Mouse (Mus musculus) heart, embryonic 14.5 days (tissue): ENCODE measurements around the gene Fam155a. TPM values are rescaled to one million over a fixed set of nuclear protein-coding genes. Genes with fewer than 3 reads are reported as not detected.

Source experiments
- ATAC-seq: fragments of 200-750 bp; cut with Nextera tagmentation; 2 replicates; pipeline ENCODE4 v1.8.0; 2017; ENCODE audit warnings: low read depth, moderate TSS enrichment; ENCODE audit not compliant: insufficient number of reproducible peaks, insufficient read depth, low FRiP score
- H3K27ac ChIP-seq, 2 experiments: fragments of 200-500 bp in 1 of 2; fragments of 300-500 bp in 1 of 2; sonication (generic) in 1 of 2; replicated peaks in 1 of 2; 2 replicates each; pipeline ENCODE4 v1.5.1; 2012 to 2014; ENCODE audit warnings: low read depth in 2 of 2, low read length in 2 of 2, control low read depth in 1 of 2, mild to moderate bottlenecking in 1 of 2, mixed read lengths in 1 of 2; ENCODE audit not compliant: control insufficient read depth in 1 of 2, insufficient read depth in 1 of 2
- H3K27me3 ChIP-seq: fragments of 300-500 bp; sonication (generic); 2 replicates; pipeline ENCODE4 v1.6.1; 2014; ENCODE audit warnings: mild to moderate bottlenecking, low read length, control low read depth; ENCODE audit not compliant: control insufficient read depth, insufficient read depth
- H3K36me3 ChIP-seq: fragments of 300-500 bp; sonication (generic); 2 replicates; pipeline ENCODE4 v1.6.1; 2014; ENCODE audit warnings: mild to moderate bottlenecking, control low read depth, low read length, mixed read lengths; ENCODE audit not compliant: control insufficient read depth, insufficient read depth
- H3K4me1 ChIP-seq, 2 experiments: fragments of 200-500 bp in 1 of 2; fragments of 300-500 bp in 1 of 2; sonication (generic) in 1 of 2; 2 replicates each; pipeline ENCODE4 v1.6.1; 2012 to 2014; ENCODE audit warnings: low read length in 2 of 2, control low read depth in 1 of 2, mixed read lengths in 1 of 2; ENCODE audit not compliant: control insufficient read depth in 2 of 2, insufficient read depth in 2 of 2
- H3K4me2 ChIP-seq: fragments of 300-500 bp; sonication (generic); 2 replicates; pipeline ENCODE4 v1.6.1; 2014; ENCODE audit warnings: mild to moderate bottlenecking, low read length
- H3K4me3 ChIP-seq, 2 experiments: fragments of 200-500 bp in 1 of 2; fragments of 300-500 bp in 1 of 2; sonication (generic) in 1 of 2; 2 replicates each; pipeline ENCODE4 v1.5.1; 2012 to 2014; ENCODE audit warnings: low read length in 2 of 2, mild to moderate bottlenecking in 2 of 2, control low read depth in 1 of 2, low read depth in 1 of 2, moderate library complexity in 1 of 2; ENCODE audit not compliant: control insufficient read depth in 1 of 2, insufficient read depth in 1 of 2
- H3K9ac ChIP-seq: fragments of 300-500 bp; sonication (generic); 2 replicates; pipeline ENCODE4 v1.6.1; 2014; ENCODE audit warnings: mild to moderate bottlenecking, low read length
- H3K9me3 ChIP-seq: fragments of 300-500 bp; sonication (generic); 2 replicates; pipeline ENCODE4 v1.6.1; 2016; ENCODE audit warnings: low read length, control low read depth; ENCODE audit not compliant: control insufficient read depth
- WGBS: fragments of 180-500 bp; shearing (Covaris S2); extraction: QIAGEN DNeasy Blood & Tissue Kit; methylation state at CpG from one replicate; pipeline ENCODE4 v1.1.7; 2014; 5-methylcytosine and 5-hydroxymethylcytosine counted together
- polyA plus RNA-seq: library from polyadenylated mRNA; unstranded; fragments of >200 nt; fragmentation: Nextera tagmentation; extraction: Ambion mirVana; gene quantifications from 2 replicates; pipeline ENCODE4 v1.2.1, GENCODE M21; 2014

The Fam155a gene
- polyA plus RNA-seq, 1 experiment from 2014 or later: 0.16 TPM

- Histone ChIP-seq H3K9me3 (no peaks in the 10 kb centered on the region), H3K4me2 (no peak overlapping the region), H3K4me3 (no peak overlapping the region), H3K36me3 (no peaks in the 10 kb centered on the region), H3K27me3 (no peaks in the 10 kb centered on the region), H3K4me1 (no peaks in the 10 kb centered on the region), H3K9ac (no peak overlapping the region), H3K27ac (no peak overlapping the region)
- ATAC-seq: no peak
- 74% methylated on average over 5 of the region's 5 CpGs for WGBS
Observed at GRCm38 (mm10) chr8:9453742-9454141, 317.2 kb downstream of the Fam155a start.

DNA sequence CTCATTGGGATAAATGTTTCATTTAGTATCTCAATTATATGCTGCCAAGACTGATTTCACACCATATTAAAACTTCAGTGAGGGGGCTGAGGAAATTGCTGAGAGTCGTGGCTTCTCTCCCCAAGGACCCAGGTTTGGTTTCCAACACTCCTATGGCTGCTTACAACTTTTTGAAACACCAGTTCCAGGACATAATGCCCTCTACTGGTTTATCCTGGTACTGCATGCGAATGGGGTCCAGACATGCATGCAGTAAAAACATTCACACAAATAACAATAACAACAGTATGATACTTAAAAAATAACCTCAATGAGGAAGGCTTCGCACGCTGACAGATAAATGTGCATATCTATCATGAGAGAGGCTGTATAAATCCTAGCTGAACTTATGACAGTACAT, 319.4 kb downstream of the Fam155a start:
- Histone ChIP-seq H3K4me1 (no peaks in the 10 kb centered on the region), H3K9me3 (no peaks in the 10 kb centered on the region), H3K27ac (no peak overlapping the region), H3K27me3 (no peaks in the 10 kb centered on the region), H3K4me3 (no peak overlapping the region), H3K4me2 (no peak overlapping the region), H3K9ac (no peak overlapping the region), H3K36me3 (no peaks in the 10 kb centered on the region)
- WGBS: 58% methylated on average over 4 of the region's 4 CpGs
- ATAC-seq: no peak

GRCm38 (mm10) chr8:9448613-9449012, 322.3 kb downstream of the Fam155a start:
- no peak for ATAC-seq
- Histone ChIP-seq H3K27ac (no peak overlapping the region), H3K36me3 (no peaks in the 10 kb centered on the region), H3K4me3 (no peak overlapping the region), H3K9me3 (no peaks in the 10 kb centered on the region), H3K27me3 (no peaks in the 10 kb centered on the region), H3K9ac (no peak overlapping the region), H3K4me2 (no peak overlapping the region), H3K4me1 (no peaks in the 10 kb centered on the region)
- 38% methylated on average over 7 of the region's 7 CpGs for WGBS

- H3K27ac ChIP-seq: no peak overlapping the region
- no peaks in the 10 kb centered on the region; the same call in 1 of the 2 replicates for H3K27me3 ChIP-seq
- no peak overlapping the region for H3K4me2 ChIP-seq
- ATAC-seq: no peak
- no peaks in the 10 kb centered on the region for H3K9me3 ChIP-seq
- 78% methylated on average over 4 of the region's 4 CpGs for WGBS
- H3K9ac ChIP-seq: no peak overlapping the region
- no peaks in the 10 kb centered on the region for H3K36me3 ChIP-seq
- H3K4me3 ChIP-seq: no peak overlapping the region
- no peaks in the 10 kb centered on the region for H3K4me1 ChIP-seq
Observed at GRCm38 (mm10) chr8:9437822-9438221, 333.1 kb downstream of the Fam155a start.

DNA sequence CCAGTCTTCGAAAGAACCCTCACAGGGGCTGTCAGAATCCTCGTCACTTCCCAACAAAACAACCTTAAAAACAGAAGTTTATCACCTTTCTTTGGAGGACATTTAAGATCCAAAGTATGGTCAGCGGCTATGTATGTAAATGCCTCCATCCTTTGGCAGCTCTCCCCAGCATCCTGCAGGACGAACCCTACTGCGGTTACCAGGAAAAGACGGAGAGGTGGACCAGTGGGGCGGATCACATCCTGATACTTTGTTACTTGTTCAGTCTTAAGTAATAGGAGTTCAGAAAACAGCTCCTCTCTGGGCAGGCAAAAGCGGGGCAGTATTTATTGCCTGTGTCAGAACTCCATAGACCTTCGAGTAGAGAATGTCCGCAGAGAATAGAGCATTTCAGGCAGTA, 335.5 kb downstream of the Fam155a start:
- no peak overlapping the region for H3K4me2 ChIP-seq
- H3K9me3 ChIP-seq: no peaks in the 10 kb centered on the region
- no peaks in the 10 kb centered on the region; the same call in 1 of the 2 replicates for H3K27me3 ChIP-seq
- no peak overlapping the region for H3K9ac ChIP-seq
- ATAC-seq: no peak
- no peaks in the 10 kb centered on the region for H3K4me1 ChIP-seq
- H3K27ac ChIP-seq: no peak overlapping the region
- no peak overlapping the region for H3K4me3 ChIP-seq
- WGBS: 47% methylated on average over 10 of the region's 10 CpGs
- no peaks in the 10 kb centered on the region for H3K36me3 ChIP-seq

GRCm38 (mm10) chr8:9432635-9433372, 338.2 kb downstream of the Fam155a start:
- Histone ChIP-seq H3K9me3 (no peaks in the 10 kb centered on the region), H3K27me3 (no peaks in the 10 kb centered on the region; the same call in 1 of the 2 replicates), H3K4me2 (no peak overlapping the region), H3K4me1 (no peaks in the 10 kb centered on the region), H3K36me3 (no peaks in the 10 kb centered on the region), H3K9ac (no peak overlapping the region), H3K27ac (no peak overlapping the region), H3K4me3 (no peak overlapping the region)
- WGBS: 77% methylated on average over 11 of the region's 11 CpGs
- no peak for ATAC-seq

DNA sequence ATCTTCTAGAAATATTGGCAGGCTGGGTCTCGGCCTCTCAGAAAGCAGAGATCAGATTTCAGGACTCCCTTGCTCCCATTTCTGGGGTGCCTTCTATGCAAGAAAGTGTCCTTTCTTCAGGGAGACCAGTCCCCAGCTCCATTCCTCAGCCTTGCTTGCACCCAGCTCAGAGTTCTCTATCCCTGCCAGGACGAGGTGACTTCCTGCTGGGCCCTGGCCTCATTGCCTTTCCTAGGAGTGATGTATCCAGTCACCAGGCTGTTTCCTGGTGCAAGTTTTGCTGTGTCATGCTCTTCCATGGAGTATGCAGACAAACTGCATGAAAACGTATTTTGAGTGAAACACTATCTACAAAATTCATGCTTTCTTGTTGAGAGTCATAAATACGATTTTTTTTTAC, 342.1 kb downstream of the Fam155a start:
- Histone ChIP-seq H3K36me3 (no peaks in the 10 kb centered on the region), H3K4me2 (no peak overlapping the region), H3K27me3 (no peaks in the 10 kb centered on the region), H3K9me3 (no peaks in the 10 kb centered on the region), H3K4me3 (no peak overlapping the region), H3K27ac (no peak overlapping the region), H3K9ac (no peak overlapping the region), H3K4me1 (0 out of 4 replicates have a peak, but pooled peaks cover 0 to 3% of the 10 kb centered on the region in 2 experiments)
- no peak for ATAC-seq
- WGBS: 74% methylated on average over 4 of the region's 4 CpGs

- H3K4me2 ChIP-seq: no peak overlapping the region
- 85% methylated on average over 2 of the region's 2 CpGs for WGBS
- H3K27me3 ChIP-seq: no peaks in the 10 kb centered on the region
- no peak overlapping the region for H3K27ac ChIP-seq
- no peak for ATAC-seq
- no peaks in the 10 kb centered on the region for H3K36me3 ChIP-seq
- no peaks in the 10 kb centered on the region for H3K9me3 ChIP-seq
- no peak overlapping the region for H3K9ac ChIP-seq
- no peak overlapping the region for H3K4me3 ChIP-seq
- H3K4me1 ChIP-seq: peaks cover 2 to 8% of the 10 kb centered on the region in 2 experiments; a peak in 3 of 4 replicates
Observed at GRCm38 (mm10) chr8:9424069-9424468, 346.9 kb downstream of the Fam155a start.
